Mouse (Mus musculus): ENCODE data around the gene Cnn2. TPM values are rescaled to one million over a fixed set of nuclear protein-coding genes. Genes with fewer than 3 reads are reported as not detected.

Gene Cnn2
- polyA plus RNA-seq, 1 experiment from 2014 or later = 40.0 TPM

DNA sequence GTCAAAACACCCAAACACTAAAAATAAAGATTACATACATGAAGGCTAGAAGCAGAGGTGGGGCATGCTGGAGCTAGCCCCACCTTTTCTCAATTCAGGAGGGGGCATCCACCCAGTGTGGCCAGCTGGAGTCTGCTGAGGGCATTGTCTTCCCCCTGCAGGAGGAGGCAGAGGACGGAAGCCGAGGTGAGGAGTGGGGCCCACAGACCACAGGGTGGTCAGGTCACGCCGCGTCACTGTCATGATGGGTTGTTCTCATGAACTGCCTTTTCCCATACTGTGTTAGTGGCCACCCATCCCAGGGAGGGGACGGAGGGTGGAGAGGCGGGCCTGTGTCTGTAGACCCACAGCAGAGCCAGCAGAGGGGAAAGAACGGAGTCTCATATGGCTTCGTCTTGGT, 41.8 kb downstream of the Cnn2 start:
- ATAC-seq (no peak), DNase-seq (ENCODE audit: low spot score) (no peak)
- Histone ChIP-seq H3K36me3 (ENCODE audit: control insufficient read depth, insufficient read depth, low read length) (peaks cover 11% of the 10 kb centered on the region), H3K4me2 (ENCODE audit: low read length) (no peak overlapping the region), H3K27ac (ENCODE audit: low read depth, low read length) (no peak overlapping the region), H3K9ac (ENCODE audit: low read length) (no peak overlapping the region), H3K27me3 (replicated peaks; ENCODE audit: control insufficient read depth, insufficient read depth, low read length) (no peaks in the 10 kb centered on the region), H3K4me1 (ENCODE audit: control insufficient read depth, insufficient read depth, low read length) (no peaks in the 10 kb centered on the region), H3K9me3 (replicated peaks; ENCODE audit: control insufficient read depth, low read length) (no peaks in the 10 kb centered on the region), H3K4me3 (ENCODE audit: low read depth, low read length) (no peak overlapping the region)
- 87% methylated on average over 9 of the region's 9 CpGs for WGBS

DNA sequence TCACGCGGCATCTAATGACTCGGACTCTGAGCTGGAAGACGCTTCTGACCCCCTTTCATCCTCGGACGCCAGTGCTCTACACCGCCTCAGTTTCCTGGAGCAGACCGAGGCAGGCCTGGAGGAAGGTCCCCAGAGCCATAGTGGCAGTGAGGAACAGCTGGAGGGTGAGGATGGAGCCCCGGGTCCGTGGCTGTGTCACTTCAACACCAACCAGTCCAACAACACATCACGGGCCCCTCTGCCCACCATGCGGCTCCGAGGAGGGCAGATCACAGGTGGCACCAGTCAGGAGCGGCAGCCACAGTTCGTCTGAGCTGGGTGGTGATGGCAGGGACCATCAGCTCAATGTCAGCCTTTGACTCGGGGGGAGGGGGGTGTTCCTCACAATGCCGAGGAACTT, 42.4 kb downstream of the Cnn2 start:
- ATAC-seq = no peak
- H3K9ac ChIP-seq (ENCODE audit: low read length) = no peak overlapping the region
- H3K4me3 ChIP-seq (ENCODE audit: low read depth, low read length) = no peak overlapping the region

DNA sequence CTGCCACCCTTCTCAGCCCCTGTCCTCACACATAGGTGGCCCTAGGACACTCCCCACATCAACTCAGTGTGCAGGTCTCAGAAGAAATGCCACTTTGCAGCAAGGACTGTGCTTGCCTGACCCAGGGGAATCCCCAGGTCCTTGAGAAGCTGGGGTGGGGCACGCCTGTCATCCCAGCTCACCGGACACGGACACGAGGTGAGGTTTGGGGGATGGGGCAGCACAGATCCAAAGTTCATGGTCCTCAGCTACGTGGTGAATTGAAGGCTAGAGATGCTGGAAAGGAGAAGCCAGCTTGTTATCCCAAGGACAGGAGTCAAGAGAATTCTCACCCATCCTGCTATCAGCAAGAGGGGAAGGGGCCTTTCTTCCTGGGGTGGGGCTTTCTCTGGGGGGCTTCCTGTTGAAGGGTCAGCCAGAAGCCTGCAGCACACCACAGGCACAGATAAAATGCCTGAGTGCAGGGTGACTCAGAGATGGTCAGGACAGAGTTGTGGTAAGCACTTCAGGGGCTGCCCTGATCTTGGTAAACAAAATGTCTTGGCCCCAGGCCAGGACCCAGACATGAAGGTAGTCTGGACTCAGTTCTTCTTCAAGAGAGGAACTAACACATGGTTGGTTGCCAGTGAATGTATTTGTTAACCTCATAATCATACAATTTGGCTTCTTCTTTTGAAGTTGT, 44.6 kb downstream of the Cnn2 start:
- no peak overlapping the region for H3K4me3 ChIP-seq (ENCODE audit: low read depth, low read length)
- no peaks in the 10 kb centered on the region for H3K27me3 ChIP-seq (replicated peaks; ENCODE audit: control insufficient read depth, insufficient read depth, low read length)
- no peaks in the 10 kb centered on the region for H3K9me3 ChIP-seq (replicated peaks; ENCODE audit: control insufficient read depth, low read length)
- no peak for ATAC-seq
- H3K36me3 ChIP-seq (ENCODE audit: control insufficient read depth, insufficient read depth, low read length) = peaks cover 38% of the 10 kb centered on the region
- no peak overlapping the region for H3K27ac ChIP-seq (ENCODE audit: low read depth, low read length)
- H3K9ac ChIP-seq (ENCODE audit: low read length) = no peak overlapping the region
- WGBS = 73% methylated on average over 5 of the region's 5 CpGs
- H3K4me1 ChIP-seq (ENCODE audit: control insufficient read depth, insufficient read depth, low read length) = no peaks in the 10 kb centered on the region
- H3K4me2 ChIP-seq (ENCODE audit: low read length) = no peak overlapping the region
- DNase-seq (ENCODE audit: low spot score) = no peak

More for the DNA sequence above, 42.4 kb downstream of the Cnn2 start:
- Histone ChIP-seq H3K4me2 (ENCODE audit: low read length) (no peak overlapping the region), H3K36me3 (ENCODE audit: control insufficient read depth, insufficient read depth, low read length) (peaks cover 16% of the 10 kb centered on the region), H3K9me3 (replicated peaks; ENCODE audit: control insufficient read depth, low read length) (no peaks in the 10 kb centered on the region), H3K27ac (ENCODE audit: low read depth, low read length) (no peak overlapping the region), H3K27me3 (replicated peaks; ENCODE audit: control insufficient read depth, insufficient read depth, low read length) (no peaks in the 10 kb centered on the region), H3K4me1 (ENCODE audit: control insufficient read depth, insufficient read depth, low read length) (no peaks in the 10 kb centered on the region)
- DNase-seq (ENCODE audit: low spot score) = no peak
- 89% methylated on average over 17 of the region's 17 CpGs for WGBS

DNA sequence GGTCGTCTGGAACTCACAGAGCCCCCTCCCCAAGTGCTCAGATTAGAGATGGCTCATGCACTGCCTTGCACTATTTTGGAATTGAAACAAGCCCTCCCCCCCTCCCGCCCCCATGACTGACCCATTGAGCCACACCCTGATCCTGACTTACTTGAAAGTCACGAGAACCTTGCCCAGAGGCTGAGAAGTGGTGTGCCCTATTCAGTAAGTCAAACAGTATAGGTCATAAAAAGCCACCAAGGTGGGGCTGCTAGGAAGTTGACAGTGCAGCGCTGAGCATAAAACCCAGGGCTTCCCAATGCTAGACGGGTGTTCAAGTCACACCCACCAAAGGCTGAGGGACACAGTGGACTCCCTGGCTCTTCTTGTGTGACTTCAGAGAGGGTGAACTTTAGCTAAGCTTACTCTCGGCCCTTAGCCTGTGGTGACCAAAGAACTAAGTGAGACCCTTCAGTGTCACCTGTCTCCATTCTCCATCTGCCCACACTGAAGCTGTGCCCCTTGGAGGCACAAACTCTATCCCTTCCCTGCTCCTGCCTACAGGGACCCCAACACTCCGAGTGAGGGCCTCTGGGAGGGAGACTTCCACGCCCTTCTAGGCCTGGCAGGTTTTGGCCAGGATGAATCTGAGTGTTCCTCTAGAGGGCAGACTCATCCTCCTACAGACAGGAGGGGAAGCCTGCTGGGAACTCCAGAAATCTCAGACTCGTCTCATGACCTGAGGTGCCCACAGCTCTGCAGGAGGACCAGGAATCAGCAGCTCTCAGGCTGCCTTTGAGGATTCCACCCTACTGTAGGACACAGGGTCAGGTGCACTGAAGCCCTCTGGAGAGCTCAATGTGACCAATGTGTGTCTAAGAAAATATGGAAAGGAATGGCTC, 45.4 kb downstream of the Cnn2 start:
- Histone ChIP-seq H3K27ac (ENCODE audit: low read depth, low read length) (no peak overlapping the region), H3K36me3 (ENCODE audit: control insufficient read depth, insufficient read depth, low read length) (peaks cover 41% of the 10 kb centered on the region), H3K4me1 (ENCODE audit: control insufficient read depth, insufficient read depth, low read length) (peaks cover 7% of the 10 kb centered on the region), H3K9ac (ENCODE audit: low read length) (no peak overlapping the region), H3K27me3 (replicated peaks; ENCODE audit: control insufficient read depth, insufficient read depth, low read length) (no peaks in the 10 kb centered on the region), H3K4me3 (ENCODE audit: low read depth, low read length) (no peak overlapping the region), H3K9me3 (replicated peaks; ENCODE audit: control insufficient read depth, low read length) (no peaks in the 10 kb centered on the region), H3K4me2 (ENCODE audit: low read length) (no peak overlapping the region)
- 52% methylated on average over 9 of the region's 9 CpGs for WGBS
- no peak for ATAC-seq
- peak; percentile 26 for DNase-seq (ENCODE audit: low spot score)

DNA sequence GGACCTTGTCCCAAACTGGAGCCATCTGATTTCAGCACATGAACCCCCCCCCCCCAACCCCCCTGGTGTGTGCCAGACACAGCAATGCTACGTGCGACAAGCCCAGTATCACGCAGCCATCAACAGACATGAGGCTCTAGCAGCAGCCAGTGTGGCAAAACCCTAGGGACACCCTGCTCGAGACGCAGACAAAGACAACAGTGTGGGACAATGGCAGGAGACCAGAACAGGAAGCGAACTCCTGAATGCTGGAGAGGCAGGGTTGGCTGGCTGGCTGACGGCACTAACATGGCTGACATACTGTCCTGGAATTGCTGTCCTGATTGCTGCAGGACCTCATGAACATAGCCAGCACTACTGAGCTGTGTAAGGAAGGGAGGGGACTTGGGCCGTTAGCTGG, 46.8 kb downstream of the Cnn2 start:
- H3K4me3 ChIP-seq (ENCODE audit: low read depth, low read length) = no peak overlapping the region
- H3K4me1 ChIP-seq (ENCODE audit: control insufficient read depth, insufficient read depth, low read length) = peaks cover 8% of the 10 kb centered on the region
- H3K36me3 ChIP-seq (ENCODE audit: control insufficient read depth, insufficient read depth, low read length) = peaks cover 41% of the 10 kb centered on the region
- ATAC-seq (no peak), DNase-seq (ENCODE audit: low spot score) (no peak)
- H3K4me2 ChIP-seq (ENCODE audit: low read length) = no peak overlapping the region
- H3K27ac ChIP-seq (ENCODE audit: low read depth, low read length) = no peak overlapping the region
- H3K9ac ChIP-seq (ENCODE audit: low read length) = no peak overlapping the region
- 87% methylated on average over 8 of the region's 8 CpGs for WGBS
- no peaks in the 10 kb centered on the region for H3K27me3 ChIP-seq (replicated peaks; ENCODE audit: control insufficient read depth, insufficient read depth, low read length)
- no peaks in the 10 kb centered on the region for H3K9me3 ChIP-seq (replicated peaks; ENCODE audit: control insufficient read depth, low read length)

DNA sequence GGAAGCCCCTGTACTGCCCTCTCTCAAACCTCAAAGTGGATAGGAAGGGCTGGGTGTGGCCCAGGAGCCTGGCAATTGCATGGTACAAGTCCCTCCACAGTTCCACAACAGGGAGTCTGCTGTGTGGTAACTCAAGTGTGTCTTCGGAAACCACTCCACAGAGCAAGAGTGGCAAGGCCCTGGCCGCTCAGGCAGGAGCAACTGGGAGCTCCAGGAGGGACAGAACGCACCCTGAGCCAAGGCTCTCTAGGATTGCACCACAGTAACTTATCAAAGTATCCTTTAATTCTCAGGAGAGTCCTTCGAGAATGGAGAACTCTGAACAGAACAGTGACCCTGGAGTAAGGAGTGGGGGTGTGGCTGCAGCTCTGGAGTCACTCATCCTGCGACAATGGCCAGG, 47.3 kb downstream of the Cnn2 start:
- no peak overlapping the region for H3K9ac ChIP-seq (ENCODE audit: low read length)
- WGBS = 95% methylated on average over 5 of the region's 5 CpGs

DNA sequence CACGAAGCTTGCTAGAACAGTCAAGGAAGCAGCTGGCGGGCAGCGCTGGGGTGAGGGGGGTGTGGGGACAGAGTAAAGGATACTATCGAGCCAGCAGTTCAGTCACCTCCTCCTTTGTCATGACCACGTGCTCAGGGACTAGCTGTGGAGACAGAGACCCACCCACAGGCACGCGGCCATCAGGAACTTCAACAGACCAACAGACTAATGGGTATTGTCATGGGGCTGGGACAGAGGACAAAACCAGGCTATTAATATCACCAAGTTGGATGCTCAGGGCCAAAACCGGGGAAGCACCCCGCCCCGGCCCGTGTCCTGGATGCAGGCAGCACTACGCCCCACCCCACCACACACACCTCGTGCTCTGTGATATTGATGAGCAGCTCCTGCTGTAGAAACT, 48.4 kb downstream of the Cnn2 start:
- H3K4me3 ChIP-seq (ENCODE audit: low read depth, low read length) = no peak overlapping the region
- ATAC-seq (no peak), DNase-seq (ENCODE audit: low spot score) (no peak)
- no peak overlapping the region for H3K9ac ChIP-seq (ENCODE audit: low read length)
- no peaks in the 10 kb centered on the region for H3K9me3 ChIP-seq (replicated peaks; ENCODE audit: control insufficient read depth, low read length)
- H3K27me3 ChIP-seq (replicated peaks; ENCODE audit: control insufficient read depth, insufficient read depth, low read length) = no peaks in the 10 kb centered on the region
- H3K4me1 ChIP-seq (ENCODE audit: control insufficient read depth, insufficient read depth, low read length) = peaks cover 8% of the 10 kb centered on the region
- no peak overlapping the region for H3K4me2 ChIP-seq (ENCODE audit: low read length)
- 93% methylated on average over 13 of the region's 13 CpGs for WGBS
- H3K36me3 ChIP-seq (ENCODE audit: control insufficient read depth, insufficient read depth, low read length) = peaks cover 41% of the 10 kb centered on the region
- H3K27ac ChIP-seq (ENCODE audit: low read depth, low read length) = no peak overlapping the region

More for the DNA sequence above, 47.3 kb downstream of the Cnn2 start:
- ATAC-seq = no peak
- Histone ChIP-seq H3K9me3 (replicated peaks; ENCODE audit: control insufficient read depth, low read length) (no peaks in the 10 kb centered on the region), H3K27ac (ENCODE audit: low read depth, low read length) (no peak overlapping the region), H3K4me1 (ENCODE audit: control insufficient read depth, insufficient read depth, low read length) (peaks cover 8% of the 10 kb centered on the region), H3K36me3 (ENCODE audit: control insufficient read depth, insufficient read depth, low read length) (peaks cover 41% of the 10 kb centered on the region), H3K4me3 (ENCODE audit: low read depth, low read length) (no peak overlapping the region), H3K27me3 (replicated peaks; ENCODE audit: control insufficient read depth, insufficient read depth, low read length) (no peaks in the 10 kb centered on the region), H3K4me2 (ENCODE audit: low read length) (no peak overlapping the region)
- no peak for DNase-seq (ENCODE audit: low spot score)

DNA sequence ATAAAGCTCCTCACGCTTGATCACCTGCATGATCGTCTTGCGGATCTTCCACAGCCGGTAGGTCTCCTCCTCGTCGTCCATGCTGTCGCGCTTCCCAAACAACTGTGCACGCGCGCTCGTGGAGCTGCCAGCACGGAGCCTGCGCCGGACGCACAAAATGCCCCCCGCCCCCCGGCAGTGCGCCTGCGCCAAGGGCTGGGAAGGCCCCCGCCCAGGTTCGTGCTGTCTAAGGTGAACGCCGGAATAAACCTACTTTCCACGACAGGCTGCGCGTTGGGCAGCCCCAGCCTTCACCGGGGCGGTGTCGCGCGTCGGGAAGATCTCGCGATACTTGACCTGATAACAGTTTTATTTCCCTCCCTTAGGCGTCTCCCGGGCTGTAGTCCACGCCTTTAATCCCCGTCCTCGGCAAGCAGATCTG, 51.2 kb downstream of the Cnn2 start, which contains the start of gene Polr2e:
Gene Polr2e (minus strand): TSS at position 237 of the 421 bp plus-strand sequence.
- Histone ChIP-seq H3K9ac (ENCODE audit: low read length) (peak within 1 kb of the TSS; percentile 81), H3K4me1 (ENCODE audit: control insufficient read depth, insufficient read depth, low read length) (peaks cover 8% of the 10 kb centered on the region), H3K9me3 (replicated peaks; ENCODE audit: control insufficient read depth, low read length) (no peaks in the 10 kb centered on the region), H3K27me3 (replicated peaks; ENCODE audit: control insufficient read depth, insufficient read depth, low read length) (no peaks in the 10 kb centered on the region), H3K27ac (ENCODE audit: low read depth, low read length) (peak within 1 kb of the TSS; percentile 40; the same call in 1 of the 2 replicates), H3K36me3 (ENCODE audit: control insufficient read depth, insufficient read depth, low read length) (peaks cover 37% of the 10 kb centered on the region), H3K4me2 (ENCODE audit: low read length) (peak within 1 kb of the TSS; percentile 83), H3K4me3 (ENCODE audit: low read depth, low read length) (peak within 1 kb of the TSS; percentile 78)
- ATAC-seq (peak; percentile 99), DNase-seq (ENCODE audit: low spot score) (peak; percentile 98)
- under 1% methylated on average over 40 of the region's 40 CpGs for WGBS
